Mouse (Mus musculus): ENCODE data around the gene Plgrkt. TPM values are rescaled to one million over a fixed set of nuclear protein-coding genes. Genes with fewer than 3 reads are reported as not detected.

The Plgrkt gene
- polyA plus RNA-seq, 1 experiment from 2014 or later, result 50.6 TPM

GRCm38 (mm10) chr19:29362173-29362930, 4.8 kb downstream of the Plgrkt start:
- H3K4me3 ChIP-seq (ENCODE audit: low read depth, low read length), result peak overlapping the region; percentile 56

GRCm38 (mm10) chr19:29361468-29362130, 5.6 kb downstream of the Plgrkt start:
- H3K9me3 ChIP-seq (ENCODE audit: low read length), result no peaks in the 10 kb centered on the region
- no peaks in the 10 kb centered on the region for H3K4me1 ChIP-seq (ENCODE audit: insufficient read depth, low read depth, low read length)
- DNase-seq (ENCODE audit: low spot score) (peak; percentile 97), ATAC-seq (peak; percentile 100)
- TF ChIP-seq EP300 (IDR thresholded peaks at IDR 0.05), result no peak
- no peak for TF ChIP-seq CTCF (IDR thresholded peaks at IDR 0.05)
- peak overlapping the region; percentile 45 for H3K9ac ChIP-seq (replicated peaks; ENCODE audit: low read depth)
- H3K4me3 ChIP-seq (ENCODE audit: low read depth, low read length), result peak overlapping the region; percentile 56
- H3K27me3 ChIP-seq (replicated peaks; ENCODE audit: insufficient read depth, low read length), result no peaks in the 10 kb centered on the region
- WGBS, result 3% methylated on average over 33 of the region's 33 CpGs
- H3K36me3 ChIP-seq (ENCODE audit: insufficient read depth, low read length), result 0 out of 2 replicates have a peak, but pooled peaks cover 9% of the 10 kb centered on the region
- H3K4me2 ChIP-seq (replicated peaks; ENCODE audit: low read depth, low read length), result peak overlapping the region; percentile 90
- H3K27ac ChIP-seq (ENCODE audit: low read length), result no peak overlapping the region

More at GRCm38 (mm10) chr19:29362173-29362930, 4.8 kb downstream of the Plgrkt start:
- TF ChIP-seq CTCF (IDR thresholded peaks at IDR 0.05), result no peak
- no peak for TF ChIP-seq EP300 (IDR thresholded peaks at IDR 0.05)
- 34% methylated on average over 13 of the region's 13 CpGs for WGBS
- DNase-seq (ENCODE audit: low spot score) (peak; percentile 40), ATAC-seq (peak; percentile 25; the same call in 1 of the 2 replicates)
- H3K27ac ChIP-seq (ENCODE audit: low read length), result no peak overlapping the region
- no peaks in the 10 kb centered on the region for H3K9me3 ChIP-seq (ENCODE audit: low read length)
- no peaks in the 10 kb centered on the region for H3K27me3 ChIP-seq (replicated peaks; ENCODE audit: insufficient read depth, low read length)
- H3K4me2 ChIP-seq (replicated peaks; ENCODE audit: low read depth, low read length), result peak overlapping the region; percentile 90
- H3K4me1 ChIP-seq (ENCODE audit: insufficient read depth, low read depth, low read length), result peaks cover under 1% of the 10 kb centered on the region; the same call in 1 of the 2 replicates
- H3K36me3 ChIP-seq (ENCODE audit: insufficient read depth, low read length), result 0 out of 2 replicates have a peak, but pooled peaks cover 9% of the 10 kb centered on the region
- no peak overlapping the region for H3K9ac ChIP-seq (replicated peaks; ENCODE audit: low read depth)

DNA sequence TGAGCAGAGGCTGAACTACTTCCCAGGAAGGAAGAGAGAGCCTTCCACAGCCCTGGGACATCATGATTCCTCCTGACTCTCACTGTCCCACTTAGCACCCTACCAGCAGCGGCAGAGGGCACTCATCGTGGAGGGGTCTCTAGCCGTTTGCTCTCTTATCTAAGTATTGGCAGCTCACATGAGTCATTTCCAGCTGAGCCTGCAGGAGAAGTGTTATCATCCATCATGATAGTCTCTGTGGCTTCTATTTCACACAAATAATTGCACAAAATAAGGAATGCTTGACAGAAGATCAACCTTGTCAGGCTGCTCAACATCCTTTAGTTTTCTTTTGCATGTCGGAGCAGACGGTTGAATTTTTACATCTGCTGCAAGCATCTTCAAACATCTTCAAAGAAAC, 6.9 kb downstream of the Plgrkt start:
- 56% methylated on average over 5 of the region's 5 CpGs for WGBS
- TF ChIP-seq EP300 (IDR thresholded peaks at IDR 0.05), result no peak
- TF ChIP-seq CTCF (IDR thresholded peaks at IDR 0.05), result no peak
- Histone ChIP-seq H3K4me2 (replicated peaks; ENCODE audit: low read depth, low read length) (no peak overlapping the region), H3K27ac (ENCODE audit: low read length) (no peak overlapping the region), H3K9me3 (ENCODE audit: low read length) (no peaks in the 10 kb centered on the region), H3K4me3 (ENCODE audit: low read depth, low read length) (no peak overlapping the region), H3K9ac (replicated peaks; ENCODE audit: low read depth) (no peak overlapping the region), H3K36me3 (ENCODE audit: insufficient read depth, low read length) (0 out of 2 replicates have a peak, but pooled peaks cover 9% of the 10 kb centered on the region), H3K4me1 (ENCODE audit: insufficient read depth, low read depth, low read length) (no peaks in the 10 kb centered on the region), H3K27me3 (replicated peaks; ENCODE audit: insufficient read depth, low read length) (no peaks in the 10 kb centered on the region)
- no peak for ATAC-seq
- DNase-seq (ENCODE audit: low spot score), result no peak

DNA sequence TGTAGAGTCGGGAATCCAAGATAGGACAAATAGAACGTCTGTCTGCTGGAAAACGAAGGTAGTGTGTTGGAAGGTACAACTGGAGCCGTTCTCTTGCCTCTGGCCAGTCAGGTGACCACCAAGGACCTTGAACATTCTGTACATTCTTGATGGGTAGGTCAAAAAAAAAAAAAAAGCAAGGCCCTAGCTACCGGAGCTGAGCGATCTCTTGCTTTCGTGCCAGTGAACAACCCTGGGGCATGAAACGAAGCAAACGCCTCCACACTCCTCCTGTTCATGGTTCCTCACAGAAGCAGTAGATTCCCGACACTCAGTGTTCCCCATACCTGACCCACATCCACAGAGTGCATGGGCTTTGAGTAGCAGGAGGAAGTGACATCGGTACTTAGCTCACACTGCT, 10.9 kb downstream of the Plgrkt start:
- TF ChIP-seq EP300 (IDR thresholded peaks at IDR 0.05), result no peak
- TF ChIP-seq CTCF (IDR thresholded peaks at IDR 0.05), result no peak
- DNase-seq (ENCODE audit: low spot score), result no peak
- no peaks in the 10 kb centered on the region for H3K27me3 ChIP-seq (replicated peaks; ENCODE audit: insufficient read depth, low read length)
- no peaks in the 10 kb centered on the region for H3K9me3 ChIP-seq (ENCODE audit: low read length)
- H3K4me2 ChIP-seq (replicated peaks; ENCODE audit: low read depth, low read length), result no peak overlapping the region
- no peaks in the 10 kb centered on the region for H3K4me1 ChIP-seq (ENCODE audit: insufficient read depth, low read depth, low read length)
- 0 out of 2 replicates have a peak, but pooled peaks cover 9% of the 10 kb centered on the region for H3K36me3 ChIP-seq (ENCODE audit: insufficient read depth, low read length)
- no peak overlapping the region for H3K4me3 ChIP-seq (ENCODE audit: low read depth, low read length)
- H3K27ac ChIP-seq (ENCODE audit: low read length), result no peak overlapping the region
- WGBS, result 88% methylated on average over 11 of the region's 11 CpGs
- no peak overlapping the region for H3K9ac ChIP-seq (replicated peaks; ENCODE audit: low read depth)
- ATAC-seq, result no peak

DNA sequence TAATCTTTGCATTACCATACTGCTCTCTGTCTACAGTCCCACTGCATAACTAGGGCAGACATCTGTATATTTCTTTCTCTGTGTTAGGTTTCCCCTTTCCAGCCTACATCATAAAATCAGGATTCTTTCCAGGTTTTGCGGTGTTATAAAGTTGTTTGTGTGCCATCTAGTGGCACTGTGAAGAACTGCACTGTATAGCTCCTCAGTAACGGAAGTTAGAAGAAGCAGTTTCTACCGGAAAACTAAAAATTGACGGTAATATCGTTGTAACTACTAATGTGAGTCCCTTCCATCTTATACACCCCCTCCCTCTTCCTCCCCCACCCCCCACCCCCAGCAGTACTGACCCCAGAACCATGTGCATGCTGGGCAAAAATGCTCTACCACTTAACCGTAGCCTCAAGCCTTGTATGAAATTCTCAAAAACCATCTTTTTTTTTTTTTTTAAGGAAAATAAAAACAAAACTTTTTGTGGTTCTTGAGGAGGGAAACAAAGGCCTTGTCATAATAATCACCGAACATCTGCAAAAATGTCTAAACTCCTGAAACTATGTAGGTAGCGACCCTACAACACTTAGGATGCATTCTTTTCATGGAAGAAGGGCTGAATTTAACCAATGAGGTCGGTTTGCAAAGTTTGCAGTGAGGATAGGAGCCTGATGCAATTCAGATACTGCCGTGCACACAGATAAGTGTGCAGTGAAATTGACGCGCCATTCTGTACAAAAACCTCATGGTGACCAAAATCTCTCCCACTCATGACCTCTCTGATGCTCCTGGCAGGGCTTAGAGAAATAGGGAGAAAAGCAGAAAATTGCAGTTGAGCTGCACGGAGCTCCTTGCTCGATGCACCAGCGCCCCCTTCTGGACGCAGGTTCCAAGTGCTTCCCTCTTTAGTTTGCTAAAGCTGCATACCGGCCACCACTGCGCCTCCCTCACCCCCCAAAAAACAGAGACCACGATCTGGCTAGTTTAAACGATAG, 12.0 kb downstream of the Plgrkt start:
- Histone ChIP-seq H3K4me3 (ENCODE audit: low read depth, low read length) (peak overlapping the region; percentile 20), H3K27ac (ENCODE audit: low read length) (no peak overlapping the region), H3K36me3 (ENCODE audit: insufficient read depth, low read length) (0 out of 2 replicates have a peak, but pooled peaks cover 9% of the 10 kb centered on the region), H3K4me1 (ENCODE audit: insufficient read depth, low read depth, low read length) (no peaks in the 10 kb centered on the region; the same call in 1 of the 2 replicates), H3K9ac (replicated peaks; ENCODE audit: low read depth) (no peak overlapping the region), H3K27me3 (replicated peaks; ENCODE audit: insufficient read depth, low read length) (no peaks in the 10 kb centered on the region), H3K4me2 (replicated peaks; ENCODE audit: low read depth, low read length) (peak overlapping the region; percentile 64), H3K9me3 (ENCODE audit: low read length) (no peaks in the 10 kb centered on the region)
- 2% methylated on average over 20 of the region's 20 CpGs for WGBS
- peak; percentile 91 for DNase-seq (ENCODE audit: low spot score)
- peak; percentile 81 for ATAC-seq
- peak; percentile 94 for TF ChIP-seq CTCF (IDR thresholded peaks at IDR 0.05)
- no peak; the same call in 1 of the 2 replicates for TF ChIP-seq EP300 (IDR thresholded peaks at IDR 0.05)

Measured in lung, postnatal 0 days (tissue).